8 mouse cellular contexts compared by ENCODE assay signal in genomic region chr7:143506675-143507074, GRCm38 (mm10). TPM values are rescaled to one million over a fixed set of nuclear protein-coding genes. Genes with fewer than 3 reads are reported as not detected.
DNase-seq lines count a peak whose midpoint lies in the region; ATAC-seq lines count a peak whose summit lies in the region.

No protein-coding gene starts in this region.

- ATAC-seq in kidney, embryonic 16.5 days (ENCODE audit: low FRiP score, low TSS enrichment), result no peak
- peak; percentile 59; the same call in 1 of the 2 replicates for ATAC-seq in erythroid progenitor cell, adult 5-6 weeks (replicated peaks; ENCODE audit: low FRiP score, poor library complexity, severe bottlenecking)
- no peak for ATAC-seq in neural tube, embryonic 11.5 days (ENCODE audit: insufficient read depth, low FRiP score, low TSS enrichment)

- 34% methylated on average over 7 of the region's 7 CpGs for WGBS in kidney, embryonic 16.5 days
- WGBS in neural tube, embryonic 11.5 days, result 23% methylated on average over 7 of the region's 7 CpGs

- no peak overlapping the region for H3K9ac ChIP-seq in kidney, embryonic 16.5 days (replicated peaks; ENCODE audit: low read length)
- H3K9ac ChIP-seq in neural tube, embryonic 11.5 days (ENCODE audit: low read length), result no peak overlapping the region

- H3K9me3 ChIP-seq in kidney, embryonic 16.5 days (ENCODE audit: low read length), result no peaks in the 10 kb centered on the region
- no peaks in the 10 kb centered on the region; the same call in 1 of the 2 replicates for H3K9me3 ChIP-seq in neural tube, embryonic 11.5 days (ENCODE audit: control insufficient read depth, low read length)

- no peak overlapping the region for H3K27ac ChIP-seq in kidney, embryonic 16.5 days (ENCODE audit: low read length)
- H3K27ac ChIP-seq in neural tube, embryonic 11.5 days (ENCODE audit: low read depth, low read length), result no peak overlapping the region

- H3K4me3 ChIP-seq in kidney, embryonic 16.5 days (ENCODE audit: low read length), result no peak overlapping the region
- H3K4me3 ChIP-seq in neural tube, embryonic 11.5 days (ENCODE audit: low read depth, low read length), result no peak overlapping the region

- intact Hi-C loops in left cerebral cortex, postnatal 10 days (cut with DNase I), result no loop called here
- intact Hi-C loops in gastrocnemius, postnatal 14 days (cut with DNase I; ENCODE audit: low total_unique reads), result no loop called here

- no peak overlapping the region for H3K4me2 ChIP-seq in kidney, embryonic 16.5 days (replicated peaks; ENCODE audit: low read depth, low read length)
- H3K4me2 ChIP-seq in neural tube, embryonic 11.5 days (ENCODE audit: low read depth), result no peak overlapping the region

- peak; percentile 75 for DNase-seq in kidney, adult 11 months
- DNase-seq in ES-CJ7 (ENCODE audit: low read depth, low spot score), result peak; percentile 87
- DNase-seq in adrenal gland, postnatal 25 days, result peak; percentile 55
- peak; percentile 36 to 56 for DNase-seq in left cerebral cortex, postnatal 10 days (ENCODE audit: extremely low spot score in 1 of 2, low spot score in 2 of 2)
- DNase-seq in neural tube, embryonic 11.5 days (ENCODE audit: low spot score), result peak; percentile 60
- no peak for DNase-seq in gastrocnemius, postnatal 14 days

- peaks cover 15% of the 10 kb centered on the region for H3K4me1 ChIP-seq in kidney, embryonic 16.5 days (ENCODE audit: insufficient read depth, low read length)
- H3K4me1 ChIP-seq in neural tube, embryonic 11.5 days (ENCODE audit: control insufficient read depth, insufficient read depth, low read length), result no peaks in the 10 kb centered on the region

- peaks cover 24% of the 10 kb centered on the region for H3K27me3 ChIP-seq in kidney, embryonic 16.5 days (ENCODE audit: insufficient read depth, low read length)
- peaks cover 27% of the 10 kb centered on the region for H3K27me3 ChIP-seq in neural tube, embryonic 11.5 days (ENCODE audit: control insufficient read depth, insufficient read depth, low read length)

- no peaks in the 10 kb centered on the region; the same call in 1 of the 2 replicates for H3K36me3 ChIP-seq in kidney, embryonic 16.5 days (ENCODE audit: insufficient read depth, low read length)
- H3K36me3 ChIP-seq in neural tube, embryonic 11.5 days (ENCODE audit: control insufficient read depth, insufficient read depth, low read length), result no peaks in the 10 kb centered on the region

RNA-seq across cellular contexts. Expression of gene Phlda2, which starts 3.7 kb away (rescaled TPM):
- polyA plus RNA-seq in kidney, embryonic 16.5 days (2015; fragmentation: Nextera tagmentation; extraction: Ambion mirVana), result 9.1 and 10.4 TPM in 2 replicates
- total RNA-seq in adrenal gland, postnatal 25 days (2021), result 1.8 and 2.7 TPM in 2 replicates
- total RNA-seq in erythroid progenitor cell, adult 5-6 weeks (2015; ENCODE audit: low replicate concordance), result not detected in 2 replicates
- total RNA-seq in erythroid progenitor cell, adult 5-6 weeks (2017; ENCODE audit: low replicate concordance), result not detected in 2 replicates
- total RNA-seq in left cerebral cortex, postnatal 10 days (2021), result not detected
- 0.85 and 1.4 TPM in 2 replicates for polyA plus RNA-seq in neural tube, embryonic 11.5 days (2014; fragmentation: Nextera tagmentation; extraction: Ambion mirVana)
- not detected for total RNA-seq in gastrocnemius, postnatal 14 days (2021)

RNA-seq across cellular contexts. Expression of gene Slc22a18, which starts 33.1 kb away (rescaled TPM):
- 7.2 and 8.3 TPM in 2 replicates for polyA plus RNA-seq in kidney, embryonic 16.5 days (2015; fragmentation: Nextera tagmentation; extraction: Ambion mirVana)
- total RNA-seq in adrenal gland, postnatal 25 days (2021), result 1.2 and 1.4 TPM in 2 replicates
- total RNA-seq in erythroid progenitor cell, adult 5-6 weeks (2015; ENCODE audit: low replicate concordance), result not detected in 2 replicates
- total RNA-seq in erythroid progenitor cell, adult 5-6 weeks (2017; ENCODE audit: low replicate concordance), result not detected in 2 replicates
- under 1 TPM; 0.24 to 0.61 TPM for total RNA-seq in left cerebral cortex, postnatal 10 days (2021)
- 0.64 TPM in 1 of 2 replicates, not detected in the other for polyA plus RNA-seq in neural tube, embryonic 11.5 days (2014; fragmentation: Nextera tagmentation; extraction: Ambion mirVana)
- under 1 TPM; 0.31 to 0.35 TPM for total RNA-seq in gastrocnemius, postnatal 14 days (2021)

RNA-seq across cellular contexts. Expression of gene Nap1l4, which starts 42.2 kb away (rescaled TPM):
- 291 and 292 TPM in 2 replicates for polyA plus RNA-seq in kidney, embryonic 16.5 days (2015; fragmentation: Nextera tagmentation; extraction: Ambion mirVana)
- total RNA-seq in adrenal gland, postnatal 25 days (2021), result 117 and 135 TPM in 2 replicates
- 114 and 120 TPM in 2 replicates for total RNA-seq in erythroid progenitor cell, adult 5-6 weeks (2015; ENCODE audit: low replicate concordance)
- 158 and 165 TPM in 2 replicates for total RNA-seq in erythroid progenitor cell, adult 5-6 weeks (2017; ENCODE audit: low replicate concordance)
- 100 to 1,000 TPM; 142 to 147 TPM for total RNA-seq in left cerebral cortex, postnatal 10 days (2021)
- polyA plus RNA-seq in neural tube, embryonic 11.5 days (2014; fragmentation: Nextera tagmentation; extraction: Ambion mirVana), result 178 and 198 TPM in 2 replicates
- total RNA-seq in gastrocnemius, postnatal 14 days (2021), result 100 to 1,000 TPM; 158 to 159 TPM

RNA-seq across cellular contexts. Expression of gene Cdkn1c, which starts 45.8 kb away (rescaled TPM):
- polyA plus RNA-seq in kidney, embryonic 16.5 days (2015; fragmentation: Nextera tagmentation; extraction: Ambion mirVana), result 675 and 814 TPM in 2 replicates
- 669 and 905 TPM in 2 replicates for total RNA-seq in adrenal gland, postnatal 25 days (2021)
- 14.8 TPM in 1 of 2 replicates, not detected in the other for total RNA-seq in erythroid progenitor cell, adult 5-6 weeks (2015; ENCODE audit: low replicate concordance)
- not detected in 2 replicates for total RNA-seq in erythroid progenitor cell, adult 5-6 weeks (2017; ENCODE audit: low replicate concordance)
- 10 to 100 TPM; 14.2 to 15.1 TPM for total RNA-seq in left cerebral cortex, postnatal 10 days (2021)
- polyA plus RNA-seq in neural tube, embryonic 11.5 days (2014; fragmentation: Nextera tagmentation; extraction: Ambion mirVana), result 1,204 and 1,311 TPM in 2 replicates
- total RNA-seq in gastrocnemius, postnatal 14 days (2021), result 100 to 1,000 TPM; 565 to 617 TPM
